Mouse (Mus musculus): Measurements from ENCODE around the gene Rprd1b. TPM values are rescaled to one million over a fixed set of nuclear protein-coding genes. Genes with fewer than 3 reads are reported as not detected.

Gene Rprd1b
- polyA plus RNA-seq, 1 experiment from 2014 or later: 39.3 TPM

DNA sequence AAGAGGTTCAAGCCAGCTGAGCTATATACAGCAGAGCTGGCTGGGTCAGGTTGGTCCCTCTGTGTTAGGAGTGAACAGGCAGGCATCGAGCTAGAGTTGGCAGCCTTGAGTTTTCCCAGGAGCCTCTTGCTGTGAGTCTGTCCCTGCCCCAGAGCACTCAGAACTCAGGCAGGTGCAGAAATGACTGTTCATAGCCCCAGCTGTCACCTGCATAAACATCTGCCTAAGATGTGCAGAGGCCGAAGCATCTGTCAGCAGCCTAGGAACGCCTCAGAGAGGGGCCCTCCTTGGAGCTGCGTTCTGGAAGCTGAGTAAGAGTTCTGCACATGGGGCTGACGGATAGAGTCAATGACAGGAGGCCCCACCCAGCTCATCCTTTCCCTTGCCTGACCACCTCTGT lies 86.6 kb downstream of the Rprd1b start:
- Histone ChIP-seq H3K9ac (no peak overlapping the region), H3K4me1 (peaks cover 36% of the 10 kb centered on the region), H3K36me3 (no peaks in the 10 kb centered on the region), H3K4me2 (no peak overlapping the region), H3K9me3 (no peaks in the 10 kb centered on the region), H3K27ac (no peak overlapping the region), H3K4me3 (no peak overlapping the region), H3K27me3 (no peaks in the 10 kb centered on the region)
- 46% methylated on average over 5 of the region's 5 CpGs for WGBS
- ATAC-seq (ENCODE audit: insufficient number of reproducible peaks, low FRiP score, low TSS enrichment, low read depth): no peak

DNA sequence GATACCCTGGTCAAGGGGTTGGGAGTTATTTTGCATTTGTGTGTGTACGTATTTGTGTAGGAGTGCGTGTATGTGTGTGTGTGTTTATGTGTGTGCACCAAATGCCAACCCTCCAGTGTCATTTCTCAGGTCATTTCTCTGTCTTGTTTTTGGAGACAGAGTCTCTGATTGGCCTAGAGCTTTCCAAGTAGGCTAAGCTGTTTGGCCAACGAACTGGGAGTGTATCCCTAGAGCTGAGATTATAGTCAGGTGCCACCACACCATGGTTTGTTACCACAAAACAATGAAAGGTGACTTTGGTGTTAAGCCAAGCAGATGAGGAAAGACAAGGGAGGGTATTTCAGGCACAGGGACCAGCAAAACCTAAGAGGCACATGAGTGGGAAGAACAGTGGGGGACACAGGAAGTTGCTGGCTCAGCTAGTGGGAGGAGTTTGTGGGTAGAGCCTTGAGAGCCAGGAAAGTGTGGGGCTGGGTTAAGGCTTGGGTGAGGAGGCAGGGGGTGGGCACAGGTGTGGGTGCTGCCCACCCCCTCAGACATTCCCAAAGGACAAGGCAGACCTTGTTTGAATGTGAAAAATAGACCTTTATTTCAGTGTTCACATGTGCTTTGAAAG lies 87.6 kb downstream of the Rprd1b start:
- H3K27me3 ChIP-seq: no peaks in the 10 kb centered on the region
- no peak overlapping the region for H3K4me2 ChIP-seq
- no peak overlapping the region for H3K9ac ChIP-seq
- H3K36me3 ChIP-seq: no peaks in the 10 kb centered on the region
- 0 out of 2 replicates have a peak overlapping the region, but pooled peaks have one; percentile 17 for H3K27ac ChIP-seq
- H3K9me3 ChIP-seq: no peaks in the 10 kb centered on the region
- H3K4me3 ChIP-seq: no peak overlapping the region
- H3K4me1 ChIP-seq: peaks cover 43% of the 10 kb centered on the region
- WGBS: 84% methylated on average over 3 of the region's 3 CpGs
- no peak for ATAC-seq (ENCODE audit: insufficient number of reproducible peaks, low FRiP score, low TSS enrichment, low read depth)

DNA sequence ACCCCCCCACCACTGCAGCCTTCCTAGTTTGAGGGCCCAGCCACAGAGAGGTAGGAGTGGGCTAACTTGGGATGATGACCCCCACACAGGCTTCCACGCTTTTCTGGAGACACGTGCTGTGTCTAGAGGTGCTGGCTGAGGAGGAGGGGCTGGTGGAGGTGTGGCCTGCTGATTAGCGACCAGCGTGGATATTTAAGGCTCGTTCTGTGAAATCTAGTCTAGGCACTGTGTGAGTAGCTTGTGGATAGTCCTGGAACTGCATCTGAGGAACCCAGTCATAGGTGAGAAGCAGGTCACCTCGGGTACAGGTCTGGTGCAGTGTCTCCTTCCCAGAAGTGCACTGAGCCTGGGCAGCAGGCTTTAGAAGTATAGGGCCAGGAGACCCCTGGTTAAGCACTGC lies 88.4 kb downstream of the Rprd1b start:
- H3K4me2 ChIP-seq: no peak overlapping the region
- 0 out of 2 replicates have a peak overlapping the region, but pooled peaks have one; percentile 17 for H3K27ac ChIP-seq
- no peak overlapping the region for H3K9ac ChIP-seq
- no peak for ATAC-seq (ENCODE audit: insufficient number of reproducible peaks, low FRiP score, low TSS enrichment, low read depth)
- H3K36me3 ChIP-seq: no peaks in the 10 kb centered on the region
- H3K9me3 ChIP-seq: no peaks in the 10 kb centered on the region
- WGBS: 42% methylated on average over 6 of the region's 6 CpGs
- no peak overlapping the region for H3K4me3 ChIP-seq
- H3K27me3 ChIP-seq: no peaks in the 10 kb centered on the region
- H3K4me1 ChIP-seq: peaks cover 48% of the 10 kb centered on the region

DNA sequence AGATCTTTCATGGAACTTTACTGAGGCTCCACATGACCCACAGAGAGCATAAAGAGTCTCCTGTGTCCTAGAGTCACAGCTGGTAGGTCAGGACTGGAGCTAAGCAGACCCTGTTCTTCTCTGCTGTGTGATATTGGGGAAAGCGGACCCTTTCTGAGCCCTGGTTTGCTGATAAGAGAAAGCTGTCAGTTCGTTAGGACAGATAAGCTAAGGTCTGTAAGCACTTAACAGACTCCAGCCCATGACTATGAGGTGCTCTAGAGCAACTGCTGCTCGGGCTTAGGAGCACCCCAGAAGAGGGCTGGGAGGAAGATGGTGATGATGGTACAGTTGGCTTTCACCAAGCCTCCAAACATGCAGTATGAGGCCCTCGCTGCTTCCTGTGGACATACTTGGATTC lies 90.8 kb downstream of the Rprd1b start:
- WGBS: 82% methylated on average over 4 of the region's 4 CpGs
- no peaks in the 10 kb centered on the region for H3K27me3 ChIP-seq
- no peak overlapping the region for H3K4me2 ChIP-seq
- H3K9ac ChIP-seq: no peak overlapping the region
- no peaks in the 10 kb centered on the region for H3K36me3 ChIP-seq
- peaks cover 39% of the 10 kb centered on the region for H3K4me1 ChIP-seq
- H3K9me3 ChIP-seq: no peaks in the 10 kb centered on the region
- no peak overlapping the region for H3K4me3 ChIP-seq
- no peak overlapping the region for H3K27ac ChIP-seq
- no peak for ATAC-seq (ENCODE audit: insufficient number of reproducible peaks, low FRiP score, low TSS enrichment, low read depth)

DNA sequence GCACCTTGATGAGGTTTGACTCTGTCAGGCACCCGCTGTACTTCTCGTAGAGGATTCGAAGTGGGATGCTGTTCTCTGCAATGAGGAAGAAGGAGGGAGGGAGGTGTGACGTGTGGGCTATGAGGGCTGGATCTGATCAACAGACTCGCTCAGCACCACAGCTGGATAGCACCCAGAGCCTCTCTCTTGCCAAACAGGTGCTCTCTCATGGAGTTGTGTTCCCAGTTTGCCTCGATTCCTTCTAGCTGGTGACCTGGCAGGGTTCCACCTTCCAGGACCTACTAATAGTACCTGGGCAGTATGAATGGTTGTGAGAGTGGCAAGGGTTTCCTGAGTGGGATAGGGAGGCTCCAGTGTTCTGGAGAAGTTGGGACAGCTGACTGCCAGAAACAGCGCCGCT lies 91.9 kb downstream of the Rprd1b start:
- ATAC-seq (ENCODE audit: insufficient number of reproducible peaks, low FRiP score, low TSS enrichment, low read depth): no peak
- Histone ChIP-seq H3K4me2 (no peak overlapping the region), H3K27ac (no peak overlapping the region), H3K27me3 (no peaks in the 10 kb centered on the region), H3K9ac (no peak overlapping the region), H3K4me1 (peaks cover 30% of the 10 kb centered on the region), H3K9me3 (no peaks in the 10 kb centered on the region), H3K4me3 (no peak overlapping the region), H3K36me3 (0 out of 2 replicates have a peak, but pooled peaks cover 3% of the 10 kb centered on the region)
- 49% methylated on average over 8 of the region's 8 CpGs for WGBS

DNA sequence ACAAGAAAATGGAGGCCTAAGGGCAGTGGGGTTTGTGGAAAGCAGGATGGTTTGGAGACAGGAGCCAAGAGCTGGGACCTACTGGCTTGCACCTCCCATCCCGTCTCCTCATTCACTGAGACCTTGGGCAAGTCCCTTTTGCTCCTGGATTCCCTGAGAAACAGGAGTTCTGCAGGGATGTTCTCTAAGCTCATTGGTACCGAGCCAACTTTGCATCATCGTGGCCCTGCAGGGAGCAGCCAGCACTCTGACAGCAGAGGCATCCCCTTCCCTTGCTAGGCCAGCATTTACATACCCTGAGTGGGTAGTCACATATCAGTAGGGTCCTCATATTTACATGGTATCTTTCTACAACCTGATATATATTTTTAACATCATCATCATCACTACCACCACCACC lies 92.6 kb downstream of the Rprd1b start:
- Histone ChIP-seq H3K4me2 (no peak overlapping the region), H3K4me3 (no peak overlapping the region), H3K27me3 (no peaks in the 10 kb centered on the region), H3K9ac (no peak overlapping the region), H3K9me3 (no peaks in the 10 kb centered on the region), H3K27ac (no peak overlapping the region), H3K4me1 (peaks cover 30% of the 10 kb centered on the region), H3K36me3 (0 out of 2 replicates have a peak, but pooled peaks cover 7% of the 10 kb centered on the region)
- no peak for ATAC-seq (ENCODE audit: insufficient number of reproducible peaks, low FRiP score, low TSS enrichment, low read depth)
- 85% methylated on average over 3 of the region's 3 CpGs for WGBS

DNA sequence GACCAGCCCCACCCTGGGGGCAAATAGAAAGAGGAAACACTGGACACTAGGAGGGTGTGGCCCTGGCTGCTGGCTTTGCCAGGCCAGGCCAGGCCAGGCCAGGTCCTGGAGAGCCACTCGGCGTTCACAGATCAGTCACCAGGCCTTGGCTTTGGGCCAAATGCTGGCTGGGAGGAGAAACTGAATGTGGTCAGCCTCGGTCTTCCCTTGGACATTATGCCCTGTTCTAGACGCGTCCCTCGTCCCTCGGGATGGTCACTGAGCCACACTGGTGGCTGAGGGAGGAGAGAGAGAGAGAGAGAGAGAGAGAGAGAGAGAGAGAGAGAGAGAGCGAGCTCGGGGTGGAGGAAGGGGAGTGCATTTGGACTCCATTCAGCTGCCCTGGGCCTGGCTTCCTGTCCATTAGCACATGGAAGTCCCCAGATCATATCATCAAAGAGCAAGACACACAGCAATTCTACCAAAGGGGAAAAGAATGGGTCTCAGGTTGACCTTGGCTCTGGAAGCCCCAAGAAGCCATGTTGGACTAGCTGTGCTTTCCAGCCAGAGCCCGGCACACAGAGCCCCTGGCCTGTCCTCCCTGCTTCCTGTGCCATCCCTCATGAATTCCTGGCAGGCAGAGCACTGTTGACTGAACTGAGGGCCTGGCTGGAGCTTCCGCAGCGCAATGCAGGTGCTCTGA lies 93.5 kb downstream of the Rprd1b start:
- no peak overlapping the region for H3K27ac ChIP-seq
- no peak overlapping the region for H3K4me3 ChIP-seq
- no peaks in the 10 kb centered on the region for H3K9me3 ChIP-seq
- peaks cover 22% of the 10 kb centered on the region for H3K4me1 ChIP-seq
- no peak overlapping the region for H3K9ac ChIP-seq
- no peaks in the 10 kb centered on the region for H3K27me3 ChIP-seq
- 65% methylated on average over 10 of the region's 12 CpGs for WGBS
- no peak for ATAC-seq (ENCODE audit: insufficient number of reproducible peaks, low FRiP score, low TSS enrichment, low read depth)
- H3K4me2 ChIP-seq: no peak overlapping the region
- H3K36me3 ChIP-seq: 0 out of 2 replicates have a peak, but pooled peaks cover 7% of the 10 kb centered on the region

DNA sequence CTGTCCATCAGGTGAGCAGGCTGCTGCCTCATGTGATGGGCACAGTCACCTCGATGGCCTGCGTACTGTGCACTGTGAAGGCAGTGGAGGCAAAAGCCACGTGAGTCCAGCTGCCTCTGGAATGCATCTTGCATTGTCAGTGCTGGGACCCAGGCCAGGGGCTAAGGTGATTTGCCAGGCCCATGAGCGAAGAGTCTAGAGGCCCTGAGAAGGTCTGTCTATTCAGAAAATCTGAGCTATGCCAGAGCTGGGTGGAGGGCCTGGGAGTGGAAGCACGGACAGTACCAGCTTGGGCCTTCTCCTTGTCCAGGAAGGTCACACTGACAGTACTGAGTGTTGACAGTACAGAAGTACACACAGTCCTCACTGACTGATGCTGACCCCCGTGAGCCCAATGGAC lies 94.5 kb downstream of the Rprd1b start:
- Histone ChIP-seq H3K9ac (no peak overlapping the region), H3K36me3 (0 out of 2 replicates have a peak, but pooled peaks cover 7% of the 10 kb centered on the region), H3K9me3 (no peaks in the 10 kb centered on the region), H3K27ac (no peak overlapping the region), H3K4me2 (no peak overlapping the region), H3K4me3 (no peak overlapping the region), H3K27me3 (no peaks in the 10 kb centered on the region), H3K4me1 (peaks cover 19% of the 10 kb centered on the region)
- 72% methylated on average over 6 of the region's 6 CpGs for WGBS
- no peak for ATAC-seq (ENCODE audit: insufficient number of reproducible peaks, low FRiP score, low TSS enrichment, low read depth)

DNA sequence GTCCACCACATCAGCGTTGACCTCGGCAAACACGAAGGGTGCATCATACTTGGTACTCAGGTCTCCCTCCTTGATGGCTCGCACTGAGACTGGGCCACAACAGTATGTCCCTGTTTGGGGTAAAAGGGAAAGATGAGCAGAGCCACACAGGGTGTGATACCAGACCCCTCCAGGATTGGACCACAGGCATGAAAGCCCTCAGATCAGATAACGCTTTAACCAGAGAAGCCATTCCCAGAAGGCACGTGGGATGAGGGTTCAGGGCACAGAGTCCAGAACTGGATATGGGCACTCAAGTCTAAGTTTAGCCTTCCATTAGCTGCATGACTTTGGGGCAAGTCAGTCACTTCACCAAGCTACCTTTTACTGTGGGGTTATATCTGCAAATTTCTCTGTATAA lies 98.9 kb downstream of the Rprd1b start:
- Histone ChIP-seq H3K9me3 (no peaks in the 10 kb centered on the region), H3K36me3 (0 out of 2 replicates have a peak, but pooled peaks cover 7% of the 10 kb centered on the region), H3K9ac (no peak overlapping the region), H3K4me2 (no peak overlapping the region), H3K27ac (no peak overlapping the region), H3K27me3 (no peaks in the 10 kb centered on the region), H3K4me1 (peaks cover 16% of the 10 kb centered on the region), H3K4me3 (no peak overlapping the region)
- ATAC-seq (ENCODE audit: insufficient number of reproducible peaks, low FRiP score, low TSS enrichment, low read depth): no peak
- 91% methylated on average over 6 of the region's 6 CpGs for WGBS

DNA sequence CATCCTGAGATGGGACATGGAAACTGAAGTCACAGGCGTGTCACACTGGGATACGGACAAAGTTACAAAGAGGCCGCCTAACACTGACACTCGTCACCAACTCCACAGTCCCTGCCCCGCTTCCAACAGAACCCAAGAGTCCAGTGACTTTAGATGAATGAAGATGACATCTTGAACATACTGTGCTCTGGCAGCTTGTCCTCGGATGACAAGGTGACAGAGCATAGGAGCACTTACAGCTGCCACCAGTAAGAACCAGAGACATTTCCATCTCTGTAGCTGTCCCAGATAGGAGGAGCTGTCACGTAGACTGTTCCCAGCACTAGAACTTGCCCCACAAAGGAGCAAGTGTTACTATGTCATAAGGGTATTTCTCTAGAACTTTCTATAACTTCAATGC lies 99.6 kb downstream of the Rprd1b start:
- ATAC-seq (ENCODE audit: insufficient number of reproducible peaks, low FRiP score, low TSS enrichment, low read depth): no peak
- H3K4me2 ChIP-seq: no peak overlapping the region
- no peak overlapping the region for H3K27ac ChIP-seq
- WGBS: 87% methylated on average over 7 of the region's 7 CpGs
- peaks cover 16% of the 10 kb centered on the region for H3K4me1 ChIP-seq
- H3K9me3 ChIP-seq: no peaks in the 10 kb centered on the region
- no peaks in the 10 kb centered on the region for H3K27me3 ChIP-seq
- H3K36me3 ChIP-seq: 0 out of 2 replicates have a peak, but pooled peaks cover 7% of the 10 kb centered on the region
- H3K4me3 ChIP-seq: no peak overlapping the region
- H3K9ac ChIP-seq: no peak overlapping the region

DNA sequence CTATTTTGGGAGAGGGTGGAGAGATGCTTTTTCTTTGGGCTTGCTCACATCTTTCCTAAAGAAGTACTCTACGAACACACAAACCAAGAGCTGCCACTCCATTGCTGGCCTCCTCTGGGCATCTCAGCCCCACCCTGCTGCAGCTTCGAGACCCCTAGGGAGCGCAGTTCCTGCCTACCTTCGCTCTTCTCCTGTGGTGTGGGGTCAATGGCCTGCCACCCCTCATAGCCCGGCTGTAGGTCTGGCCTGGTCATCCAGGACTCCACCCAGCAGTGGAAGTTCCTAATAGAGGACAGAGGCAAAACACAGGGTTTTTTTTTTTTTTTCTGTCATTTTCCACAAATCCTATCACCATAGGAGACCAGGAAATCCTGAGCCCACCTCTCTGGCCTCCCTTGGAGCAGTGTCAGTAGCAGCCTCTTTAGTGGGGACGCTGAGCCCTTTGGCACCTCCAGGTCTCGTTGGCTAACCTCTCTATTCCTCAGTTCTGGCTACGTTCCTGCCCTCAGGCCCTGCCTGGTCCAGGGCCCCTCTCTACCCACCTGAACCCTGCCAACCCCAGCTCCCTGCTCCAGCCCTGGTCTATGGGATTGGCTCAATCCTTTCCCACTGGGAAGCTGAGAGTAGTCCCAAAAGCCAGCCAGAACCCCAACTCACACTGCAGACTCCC lies 100.3 kb downstream of the Rprd1b start:
- WGBS: 77% methylated on average over 8 of the region's 8 CpGs
- H3K27me3 ChIP-seq: no peaks in the 10 kb centered on the region
- no peak overlapping the region for H3K9ac ChIP-seq
- 0 out of 2 replicates have a peak, but pooled peaks have one; percentile 37 for ATAC-seq (ENCODE audit: insufficient number of reproducible peaks, low FRiP score, low TSS enrichment, low read depth)
- H3K9me3 ChIP-seq: no peaks in the 10 kb centered on the region
- 0 out of 2 replicates have a peak, but pooled peaks cover 7% of the 10 kb centered on the region for H3K36me3 ChIP-seq
- 0 out of 2 replicates have a peak overlapping the region, but pooled peaks have one; percentile 1 for H3K27ac ChIP-seq
- H3K4me3 ChIP-seq: no peak overlapping the region
- H3K4me1 ChIP-seq: peaks cover 16% of the 10 kb centered on the region; the same call in 1 of the 2 replicates
- no peak overlapping the region for H3K4me2 ChIP-seq

All from limb, embryonic 15.5 days (tissue).